Mouse (Mus musculus): ENCODE data around the gene Mta2.
"Not testable (repeated sequence)": the region's sequence is repeated elsewhere in the genome, so short reads cannot be mapped to it uniquely, and the experiment has no call there.

Mta2 gene

DNA sequence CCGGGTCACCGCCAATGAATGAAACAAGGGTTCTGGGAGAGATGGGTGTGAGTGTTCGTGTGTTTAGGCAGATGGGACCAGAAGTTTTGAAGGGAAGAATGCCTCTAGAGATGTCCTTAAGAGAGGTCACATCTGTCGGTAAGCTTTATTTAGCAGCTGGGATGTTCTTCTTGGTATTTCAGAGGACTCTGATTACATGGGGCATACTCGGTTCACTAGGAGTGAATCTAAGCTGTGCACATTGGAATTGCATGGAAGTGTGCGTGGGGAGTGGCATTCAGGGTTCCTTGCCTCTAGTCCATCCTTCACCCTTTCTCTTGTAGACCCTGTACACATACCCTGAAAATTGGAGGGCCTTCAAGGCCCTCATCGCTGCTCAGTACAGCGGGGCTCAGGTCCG, 26.2 kb downstream of the Mta2 start:
- no peak for DNase-seq

DNA sequence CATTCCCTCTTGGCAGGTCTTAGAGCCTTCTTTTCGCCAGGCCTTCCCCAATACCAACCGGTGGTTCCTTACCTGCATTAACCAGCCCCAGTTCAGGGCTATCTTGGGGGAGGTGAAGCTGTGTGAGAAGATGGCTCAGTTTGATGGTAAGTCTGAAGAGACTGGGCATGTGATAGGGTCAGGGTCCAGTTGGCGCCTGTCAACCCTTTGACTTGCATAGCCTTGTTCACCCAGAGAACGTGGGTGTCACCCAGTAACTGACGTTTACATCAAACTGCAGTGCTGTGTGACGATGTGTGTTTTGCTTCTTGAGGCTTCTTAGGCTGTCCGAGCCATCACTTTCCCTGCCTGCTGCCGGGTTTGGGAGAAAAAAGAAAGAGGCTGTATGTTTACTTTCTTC, 30.8 kb downstream of the Mta2 start:
- DNase-seq: not testable (repeated sequence)

DNA sequence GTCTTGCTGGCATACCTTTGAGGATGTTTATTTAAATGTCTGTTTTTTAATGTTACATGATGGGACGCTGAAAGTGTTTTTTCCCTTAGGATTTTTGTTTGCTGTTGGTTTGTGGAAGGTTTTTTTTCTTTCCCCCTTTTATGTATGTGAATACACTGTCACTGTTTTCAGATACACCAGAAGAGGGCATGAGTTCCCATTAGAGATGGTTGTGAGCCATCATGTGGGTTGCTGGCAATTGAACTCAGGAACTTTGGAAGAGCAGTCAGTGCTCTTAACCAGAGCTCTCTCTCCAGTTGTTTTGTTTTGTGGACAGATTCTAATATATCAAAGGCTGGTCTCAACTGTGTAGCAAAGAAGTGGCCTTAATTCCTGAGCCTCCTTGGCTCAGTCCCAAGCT, 33.0 kb downstream of the Mta2 start:
- no peak for DNase-seq

DNA sequence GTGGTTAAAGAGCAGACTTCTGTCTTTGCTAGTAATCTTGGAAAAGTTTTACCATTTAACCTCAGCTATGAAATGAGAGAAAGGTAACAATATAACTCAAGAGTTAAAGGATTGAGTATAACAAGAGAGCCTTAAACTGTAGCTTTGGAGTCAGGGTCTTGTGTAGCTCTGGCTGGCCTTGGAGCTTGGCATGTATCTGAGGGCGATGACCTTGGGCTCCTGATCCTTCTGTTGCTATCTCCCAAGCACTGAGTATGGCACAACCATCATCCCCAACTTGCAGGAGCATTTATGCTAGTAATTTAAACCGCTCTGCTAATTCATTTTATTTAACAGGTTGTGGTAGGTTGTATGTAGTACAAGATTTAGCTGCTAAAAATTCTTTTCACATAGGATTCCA, 33.8 kb downstream of the Mta2 start:
- no peak for DNase-seq

DNA sequence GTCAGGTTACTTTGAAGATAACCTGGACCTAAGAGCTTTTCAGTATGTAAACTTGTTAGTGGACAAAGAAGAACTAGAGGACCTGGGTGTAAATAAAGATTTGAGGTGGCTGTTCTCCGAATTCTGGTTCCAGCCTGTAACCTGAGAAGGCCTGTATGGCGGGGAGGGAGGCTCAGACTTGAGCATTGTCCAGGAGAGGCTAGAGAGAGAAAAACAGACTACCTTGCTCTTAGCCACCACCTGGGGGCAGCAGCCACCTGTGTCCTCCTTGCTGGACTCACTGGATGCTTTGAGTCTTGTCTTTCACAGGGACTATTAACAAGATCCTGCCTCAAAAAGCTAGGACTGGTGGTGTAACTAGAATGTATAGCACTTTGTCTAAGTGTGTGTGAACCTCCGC, 34.9 kb downstream of the Mta2 start:
- DNase-seq: peak; percentile 43

DNA sequence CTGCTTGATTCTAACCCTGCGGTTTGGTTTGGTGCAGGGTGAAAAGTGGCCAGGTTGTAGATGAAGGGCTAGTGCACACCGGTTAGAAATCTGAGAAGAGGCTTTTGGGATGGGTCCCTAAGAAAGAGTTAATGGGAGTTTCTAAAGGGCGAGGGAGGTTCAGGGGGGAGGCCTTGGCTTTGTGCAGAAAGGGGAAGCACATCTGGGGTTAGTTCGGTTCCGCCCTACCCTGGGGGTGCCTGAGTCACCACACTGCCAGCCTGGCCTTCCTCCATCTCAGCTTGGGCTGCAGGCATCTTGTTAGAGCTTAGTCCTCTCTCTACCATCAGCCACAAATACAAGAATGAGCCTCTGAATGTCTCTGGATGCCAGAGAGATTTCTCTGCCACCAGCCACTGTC, 39.1 kb downstream of the Mta2 start:
- DNase-seq: no peak

DNA sequence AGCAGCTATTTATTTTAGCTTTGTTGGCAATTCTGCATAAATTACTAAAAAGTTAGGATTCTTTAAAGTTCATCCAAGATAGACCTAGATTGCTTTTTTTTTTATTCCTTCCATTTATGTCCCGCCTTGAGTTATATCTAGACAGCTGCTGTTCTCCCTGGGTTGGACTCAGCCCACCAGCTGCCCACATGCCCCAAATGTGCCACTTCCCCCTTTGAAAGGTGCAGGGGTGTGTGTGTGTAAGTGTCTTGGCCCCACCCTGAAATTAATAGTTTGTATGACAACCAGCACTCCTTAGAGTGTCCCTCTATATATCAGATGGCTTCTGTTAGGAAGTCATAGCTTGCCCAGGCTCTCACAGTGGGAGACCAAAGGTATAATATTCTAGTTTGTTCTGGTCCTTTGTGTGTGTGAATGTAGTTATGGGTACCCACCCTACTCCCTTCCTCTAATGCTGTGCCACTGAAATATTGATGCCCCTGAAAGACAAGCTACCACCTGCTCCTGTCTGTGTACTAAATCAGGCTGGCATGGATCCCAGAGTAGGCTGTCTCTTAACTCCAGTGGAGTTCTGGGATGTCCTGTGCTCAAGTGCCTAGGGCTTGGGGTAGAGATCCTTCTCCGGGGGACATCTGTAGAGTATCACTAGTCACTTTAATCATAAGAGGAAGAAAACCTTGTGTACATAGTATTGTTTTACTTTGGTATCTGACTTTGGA, 39.9 kb downstream of the Mta2 start:
- no peak for DNase-seq

DNA sequence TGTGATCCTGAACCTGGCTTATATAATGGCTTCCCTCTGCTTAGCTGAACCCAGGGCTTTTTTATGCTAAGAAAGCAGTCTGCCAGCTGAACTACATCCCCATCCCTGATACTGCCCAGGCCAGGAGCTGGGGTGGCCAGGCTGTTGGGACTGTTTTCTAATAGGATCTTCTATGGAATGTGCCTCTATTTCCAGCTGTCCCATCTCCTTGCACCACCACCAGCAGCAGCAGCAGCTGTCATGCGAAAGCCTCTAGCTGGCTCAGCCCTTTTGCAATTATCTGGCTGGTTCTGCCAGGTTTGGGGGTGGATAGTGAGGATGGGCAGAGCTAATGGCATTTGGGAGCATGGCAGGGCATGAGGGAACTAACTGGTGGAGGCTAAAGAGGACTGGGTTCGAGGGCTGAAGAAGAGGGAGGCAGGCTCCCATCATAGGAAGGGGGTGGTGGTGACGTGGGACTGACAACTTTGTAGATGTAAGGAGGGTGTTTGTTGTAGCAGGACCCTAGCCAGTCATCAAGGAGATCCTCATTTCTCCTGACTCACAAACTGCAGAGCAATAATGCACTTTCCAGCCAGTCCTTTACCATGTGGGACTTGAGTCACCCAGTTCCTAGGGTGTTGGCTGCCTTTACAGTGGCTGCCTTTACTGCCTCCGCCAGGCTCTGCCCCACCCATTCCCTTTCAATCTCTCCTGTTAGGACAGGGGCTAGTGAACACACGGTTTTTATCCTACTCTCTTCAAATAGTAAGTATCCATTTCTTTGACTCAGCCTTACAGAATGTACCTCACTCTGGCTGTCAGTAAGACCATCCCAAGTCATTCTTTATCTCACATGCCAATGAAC, 40.9 kb downstream of the Mta2 start:
- DNase-seq: no peak

DNA sequence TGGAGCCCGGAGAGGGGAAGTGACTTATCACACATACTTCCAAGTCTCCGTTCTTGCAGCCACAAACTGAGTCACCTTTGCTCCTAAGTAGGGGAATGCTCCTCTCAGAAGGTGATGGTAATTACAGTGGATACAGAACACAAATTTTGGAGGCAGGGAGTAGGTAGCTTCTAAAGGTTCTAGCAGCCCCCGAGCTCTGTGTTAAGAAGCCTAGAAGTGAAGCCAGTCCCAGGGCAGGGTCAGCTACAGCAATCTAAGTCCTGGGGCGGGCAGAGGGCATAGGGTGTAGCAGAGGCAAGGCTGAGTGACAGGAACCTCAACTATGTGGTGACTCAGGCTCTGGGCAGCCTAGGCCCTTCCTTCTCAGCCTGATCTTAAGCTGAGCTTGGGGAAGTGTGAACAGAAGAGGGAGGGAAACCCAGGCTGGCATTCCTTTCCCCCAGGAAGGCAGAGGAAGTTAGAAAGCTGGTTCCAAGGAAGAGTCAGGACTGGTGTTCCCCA, 41.5 kb downstream of the Mta2 start:
- DNase-seq: no peak

DNA sequence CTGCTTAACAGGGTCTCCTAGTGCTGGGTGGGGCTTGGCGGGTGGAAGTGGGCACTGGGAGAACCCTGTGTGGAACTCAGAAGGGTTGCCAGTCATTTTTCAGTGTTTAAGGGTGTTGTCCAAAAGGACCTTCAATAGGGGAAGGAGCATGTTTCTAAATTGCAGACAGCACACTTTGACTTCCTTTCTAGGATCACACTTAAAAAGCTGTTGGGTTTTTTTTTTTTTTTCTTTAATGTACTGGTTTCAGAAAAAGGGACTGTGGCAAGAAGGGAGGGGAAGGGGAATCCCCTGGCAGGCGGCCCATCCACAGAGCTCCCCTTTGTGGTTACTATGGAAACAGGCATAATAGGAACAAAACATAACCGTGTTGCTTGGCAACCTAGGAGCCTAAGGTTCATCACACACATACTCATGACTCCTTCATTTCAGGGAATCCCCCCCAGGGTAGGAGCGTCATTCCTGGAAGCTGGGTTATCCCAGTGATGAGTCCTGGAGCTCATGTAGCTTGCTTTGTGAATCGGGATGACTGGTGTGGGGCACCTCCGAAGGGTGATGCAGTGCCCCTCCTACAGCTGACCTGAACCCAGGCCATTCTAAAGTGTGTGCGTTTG, 42.7 kb downstream of the Mta2 start:
- no peak for DNase-seq

DNA sequence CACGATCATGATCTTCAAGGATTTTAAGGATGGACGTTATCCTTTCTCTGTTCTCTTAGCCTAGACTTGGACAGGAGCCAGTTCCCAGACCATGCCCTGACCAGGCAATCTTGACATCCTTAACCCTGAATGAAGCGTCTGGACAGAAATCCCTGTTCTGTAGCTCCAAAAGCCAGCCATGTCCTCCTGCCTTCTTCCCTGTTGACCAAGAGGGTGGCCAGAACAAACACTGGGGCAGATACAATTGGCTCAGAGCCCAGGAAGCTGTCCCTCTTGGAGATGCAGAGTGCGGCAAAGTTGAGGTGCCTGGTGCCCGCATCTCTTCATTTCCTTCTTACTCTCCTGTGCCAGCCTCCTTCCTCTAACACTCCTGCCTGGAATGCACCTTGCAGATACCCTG, 44.2 kb downstream of the Mta2 start:
- no peak for DNase-seq

DNA sequence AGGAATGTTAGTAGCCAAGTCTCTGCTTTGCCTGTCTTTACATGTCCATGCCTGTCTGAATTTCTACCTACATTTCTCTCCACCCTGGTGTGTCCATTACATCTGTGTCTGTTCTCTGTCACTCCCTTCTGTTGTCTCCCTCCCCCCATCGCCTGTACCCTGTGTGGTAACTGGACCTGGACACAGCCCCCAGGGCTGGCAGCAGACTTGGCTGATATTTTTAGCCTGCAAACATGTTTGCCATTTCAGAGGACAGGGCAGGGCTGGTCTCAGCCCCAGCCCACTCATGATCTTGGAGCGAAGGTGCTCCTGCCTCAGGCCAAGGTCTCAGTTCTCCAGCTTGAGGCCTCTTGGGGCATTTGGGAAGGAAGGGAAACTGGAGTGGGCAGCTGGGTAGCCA, 46.1 kb downstream of the Mta2 start:
- no peak for DNase-seq

DNA sequence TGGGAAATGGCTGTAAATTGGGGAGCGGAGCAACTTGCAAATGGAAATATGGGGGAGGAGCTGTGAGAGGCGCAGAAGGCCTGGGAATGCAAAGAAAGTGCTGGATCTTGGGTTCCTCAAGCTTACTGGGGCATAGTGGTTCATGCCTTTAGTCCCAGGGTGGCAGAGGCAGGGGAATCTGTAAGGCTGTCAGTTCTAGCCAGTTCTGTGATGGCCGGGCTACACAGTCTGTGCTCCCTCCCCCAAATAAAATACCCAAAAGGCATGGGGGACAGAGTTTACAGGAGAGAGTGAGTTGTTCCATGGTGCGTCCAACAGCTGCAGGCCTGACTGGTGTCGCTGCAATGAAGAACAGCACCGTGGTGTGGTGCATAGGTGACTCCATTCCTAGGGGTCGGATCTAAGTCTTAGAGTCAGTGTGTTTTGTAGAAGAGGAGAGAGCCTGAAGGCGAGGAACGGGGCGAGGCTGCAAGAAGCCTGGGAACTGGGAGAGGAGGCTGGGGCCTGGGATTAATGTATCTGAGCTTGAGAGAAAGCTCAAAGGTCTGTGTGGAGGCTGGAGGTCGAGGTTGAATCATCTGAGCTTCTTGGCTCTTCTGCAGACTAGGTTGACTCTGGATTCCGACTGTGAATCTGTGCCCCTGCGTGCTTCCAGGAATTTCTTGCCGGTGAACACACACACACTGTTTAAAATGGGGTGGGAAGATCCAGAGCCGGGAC, 46.8 kb downstream of the Mta2 start:
- no peak for DNase-seq

DNA sequence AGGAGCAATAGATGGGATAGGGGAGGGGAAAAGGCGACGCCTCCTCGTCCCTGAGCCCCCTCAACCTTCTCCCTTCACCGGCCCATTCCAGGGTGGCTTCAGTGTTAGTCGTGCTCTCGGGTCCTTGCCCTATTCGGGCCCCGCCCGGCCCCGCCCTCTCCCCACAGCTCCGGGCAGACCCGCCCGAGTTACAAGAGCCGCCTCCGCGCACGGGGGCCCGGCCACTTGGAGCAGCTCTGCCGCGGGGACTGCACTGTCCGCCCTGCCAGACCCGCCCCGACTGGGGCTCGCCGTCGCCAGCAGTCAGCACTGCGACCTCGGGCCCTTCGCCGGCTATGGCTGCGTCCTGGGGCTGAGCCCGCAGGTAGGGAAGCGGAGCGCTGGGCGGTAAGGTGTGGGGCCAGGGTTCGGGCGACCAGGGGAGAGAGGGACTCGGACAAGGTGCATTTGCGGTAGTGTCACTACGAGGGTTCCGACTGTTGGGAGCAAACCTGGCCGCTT, 47.4 kb downstream of the Mta2 start, which contains the start of gene Ahnak:
Gene Ahnak, plus strand, starts transcription at position 219 of the 501 bp plus-strand sequence.
- DNase-seq: no peak

DNA sequence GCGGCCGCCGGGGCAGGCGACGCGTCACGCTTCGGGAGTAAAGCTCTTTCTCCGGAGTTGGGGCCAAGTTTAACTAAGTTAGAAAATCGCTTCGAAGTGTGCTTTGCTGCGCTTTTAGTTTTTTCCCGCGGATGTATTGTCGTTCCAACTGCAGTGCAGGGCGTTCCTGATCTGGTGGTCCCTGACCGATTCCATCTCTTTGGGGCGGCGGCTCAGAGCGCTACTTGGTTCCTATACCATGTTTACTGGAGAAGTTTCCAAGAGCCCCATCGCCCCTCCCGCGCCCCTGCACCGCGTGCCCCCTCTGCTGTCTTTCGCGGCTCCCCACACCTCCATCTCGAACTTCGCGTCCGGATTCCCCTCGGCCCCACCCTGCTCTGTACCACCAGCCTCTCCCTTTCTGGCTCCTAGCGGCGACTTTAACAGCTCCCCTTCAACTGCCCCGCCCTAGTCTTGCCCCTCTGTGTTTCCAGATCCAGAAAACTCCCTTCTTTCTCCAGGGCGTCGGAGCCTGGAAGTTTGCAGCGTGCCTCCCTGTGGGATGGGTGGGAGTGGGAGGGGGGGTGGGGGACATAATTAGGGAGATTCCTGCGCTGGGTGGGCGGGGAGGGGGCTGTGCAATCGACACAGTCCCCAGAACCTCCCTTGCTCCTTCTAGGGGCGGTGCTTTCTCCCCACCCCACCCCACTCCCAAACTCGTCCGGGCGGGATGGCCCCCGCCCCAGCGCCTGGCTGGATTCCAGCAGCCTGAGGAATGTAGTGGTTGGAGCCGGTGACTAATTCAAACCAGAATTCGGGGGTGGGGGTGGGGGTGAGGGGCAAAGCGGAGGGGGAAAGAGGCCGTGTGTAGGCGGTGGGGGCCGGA, 48.1 kb downstream of the Mta2 start:
- DNase-seq: no peak

DNA sequence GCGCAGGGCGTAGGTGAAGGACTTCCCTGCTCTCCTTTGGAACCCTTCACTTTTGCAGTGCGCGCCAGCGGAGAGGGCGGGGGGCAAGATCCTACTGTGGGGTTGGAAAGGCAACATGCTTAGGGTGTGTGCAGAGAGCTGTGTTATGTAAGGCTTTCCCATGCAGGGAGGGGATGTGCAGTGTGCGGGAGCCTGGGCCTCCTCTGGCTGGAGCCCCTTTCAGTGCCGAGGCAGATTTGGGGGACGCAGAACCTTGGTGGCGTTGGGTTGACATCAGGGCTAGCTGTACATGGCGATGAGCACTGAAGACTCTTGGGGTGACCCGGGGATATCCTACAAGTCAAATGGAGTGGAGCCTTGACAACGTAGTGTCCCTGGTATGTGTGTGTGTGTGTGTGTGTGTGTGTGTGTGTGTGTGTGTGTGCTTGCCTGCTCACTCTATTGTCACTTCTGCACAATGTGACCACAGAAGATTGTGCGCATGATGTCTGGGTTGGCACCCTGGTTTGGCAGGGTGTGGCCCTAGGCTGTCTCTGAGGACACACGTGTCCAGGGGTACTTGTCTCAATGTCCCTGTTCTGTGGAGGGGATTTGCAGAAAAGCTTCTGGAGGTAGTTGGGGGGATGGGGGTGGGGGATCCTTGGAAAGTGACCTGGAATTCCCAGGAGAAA, 48.9 kb downstream of the Mta2 start:
- DNase-seq: no peak

DNA sequence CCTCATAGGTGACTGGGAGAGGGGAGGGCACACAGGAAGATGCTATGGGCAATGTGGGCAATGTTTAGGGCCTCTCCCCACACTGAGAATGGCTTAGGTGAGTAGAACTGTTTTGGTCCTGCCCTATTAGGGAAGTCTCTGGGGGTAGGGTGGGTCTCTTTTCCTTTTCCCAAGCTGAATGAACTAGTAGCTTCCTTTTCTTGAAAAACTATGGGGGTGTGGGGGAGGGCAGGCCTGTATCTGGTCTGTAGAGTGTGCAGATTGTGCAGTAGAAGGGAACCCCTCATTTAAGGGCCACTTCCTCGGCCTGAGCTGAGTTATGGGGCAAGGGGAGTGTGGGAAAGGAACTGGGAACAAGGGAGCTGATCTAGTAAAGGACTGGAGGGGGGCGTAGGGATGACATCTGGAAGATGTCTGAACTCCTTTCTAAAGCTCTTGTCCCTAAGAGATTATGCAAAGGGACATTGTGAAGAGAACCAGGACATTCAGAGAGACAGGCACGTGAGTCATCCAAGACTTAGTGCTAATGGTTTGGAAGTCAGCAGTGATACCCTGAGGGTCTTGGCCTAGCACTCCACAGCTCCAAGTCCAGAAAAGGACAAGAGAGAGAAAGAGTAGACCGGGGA, 49.7 kb downstream of the Mta2 start:
- DNase-seq: no peak

DNA sequence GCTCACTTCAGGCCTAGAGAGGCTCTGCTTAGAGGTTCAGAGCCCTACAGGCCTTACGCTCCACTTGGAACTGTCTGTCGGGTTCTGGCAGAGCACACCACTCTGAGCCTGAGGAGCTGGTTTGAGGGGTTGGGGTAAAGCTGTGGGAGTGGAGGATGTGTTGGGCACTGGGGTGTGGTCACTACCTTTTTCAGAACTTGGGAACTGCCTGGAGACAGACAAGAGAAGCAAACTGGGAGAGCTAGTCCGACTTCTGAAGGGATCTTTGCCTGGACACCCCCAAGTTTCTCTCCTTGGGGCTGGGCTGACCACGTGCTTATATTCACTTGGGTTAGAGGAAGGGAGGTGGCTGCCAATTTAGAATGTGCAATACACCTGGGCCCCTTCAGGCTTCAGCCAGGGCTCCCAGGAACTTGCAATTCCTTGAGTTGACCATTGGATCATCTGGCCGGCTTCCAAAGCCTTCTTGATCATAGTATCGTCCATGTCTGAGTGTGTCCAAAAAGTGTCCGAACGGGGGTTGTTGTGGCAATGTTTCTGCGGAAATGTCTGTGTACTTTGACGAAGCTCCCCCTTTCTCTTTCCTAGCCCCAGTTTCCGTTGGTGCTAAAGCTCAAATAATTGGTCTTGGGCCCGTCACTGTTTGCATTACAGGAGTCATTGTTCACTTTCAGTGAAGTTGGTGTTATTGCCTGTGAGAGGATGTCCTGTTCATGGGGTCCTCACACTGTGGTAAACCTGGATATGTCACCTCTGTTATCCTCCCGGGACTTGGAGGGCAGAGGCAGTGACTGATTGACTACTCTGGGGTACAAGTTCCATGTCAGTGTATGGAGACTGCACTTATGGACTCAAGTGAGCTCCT, 50.4 kb downstream of the Mta2 start:
- DNase-seq: no peak

DNA sequence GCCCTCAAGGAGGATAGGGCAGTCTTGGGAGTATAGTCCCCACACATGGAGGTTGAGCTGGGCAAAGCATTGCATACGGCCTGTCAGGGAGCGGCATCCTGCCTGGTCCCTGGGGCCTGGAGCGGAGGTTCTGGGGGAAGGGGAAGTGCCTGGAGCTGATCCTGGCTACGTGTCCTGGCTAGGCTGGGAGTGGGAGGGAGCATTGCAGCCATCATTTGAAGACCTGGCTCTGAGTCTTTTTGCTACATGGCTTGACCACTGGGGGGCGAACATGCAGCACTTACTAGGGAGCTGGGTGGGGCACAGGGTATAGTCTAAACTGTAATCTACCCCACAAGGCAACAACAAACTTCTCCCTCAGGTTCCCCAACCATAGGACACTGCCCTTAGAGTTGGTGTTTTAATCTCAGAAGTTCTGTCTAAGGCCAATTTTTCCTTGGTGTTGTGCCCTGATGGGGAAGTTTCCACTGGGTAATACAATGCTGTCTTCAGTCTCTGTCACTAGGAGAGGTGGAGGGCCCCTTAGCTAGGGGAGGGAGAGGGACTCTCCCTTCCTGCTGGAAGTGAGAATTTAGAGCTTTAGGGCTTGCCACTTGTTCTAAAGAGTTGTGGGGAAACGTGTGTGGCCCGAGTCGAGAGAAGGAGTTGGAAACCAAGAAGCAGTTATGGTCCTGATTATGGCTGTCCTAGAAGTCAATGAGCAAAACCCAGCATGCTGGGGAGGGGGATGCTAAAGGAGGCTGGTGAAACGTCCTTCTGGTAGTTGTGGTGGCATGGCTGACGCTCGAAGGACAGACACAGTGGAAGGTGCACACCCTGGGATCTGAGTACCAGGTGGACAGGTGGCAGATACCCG, 51.3 kb downstream of the Mta2 start:
- peak; percentile 38 for DNase-seq
